Mouse (Mus musculus) erythroblast, embryonic 14.5 days (primary cell): ENCODE measurements around the gene Neu2.

Experiments
- GATA1 ChIP-seq: IDR thresholded peaks from 2 replicates; pipeline ENCODE4 v1.6.1; 2012; ENCODE audit warnings: low read length, inconsistent platforms, mixed read lengths
- TAL1 ChIP-seq: IDR thresholded peaks from 3 replicates; pipeline ENCODE4 v1.6.1; 2012; ENCODE audit warnings: low read length, inconsistent platforms, mixed read lengths

- no peak for TF ChIP-seq GATA1
- TF ChIP-seq TAL1 = no peak
Observed at GRCm38 (mm10) chr1:87640165-87640661, 130.5 kb downstream of the Neu2 start.
